Mouse (Mus musculus): ENCODE measurements around the gene Acsl5. TPM values are rescaled to one million over a fixed set of nuclear protein-coding genes. Genes with fewer than 3 reads are reported as not detected.
A peak's percentile ranks its signal among the peaks of the same experiment; 100 is the strongest.

The Acsl5 gene
- total RNA-seq, 1 experiment from 2014 or later: 131 TPM

GRCm38 (mm10) chr19:55315452-55316108 is 63.8 kb downstream of the Acsl5 start, which contains the start of gene Zdhhc6:
Gene Zdhhc6, minus strand, starts transcription at chr19:55316032.
- ATAC-seq (ENCODE audit: extremely low read depth, insufficient number of reproducible peaks, low FRiP score, poor library complexity, severe bottlenecking): peak; percentile 49

- peak; percentile 76 for ATAC-seq (ENCODE audit: extremely low read depth, insufficient number of reproducible peaks, low FRiP score, poor library complexity, severe bottlenecking)
These were observed 64.5 kb downstream of the Acsl5 start, which contains the start of gene Vti1a for GRCm38 (mm10) chr19:55316109-55316714. Gene Vti1a, plus strand, starts transcription at chr19:55316295.

GRCm38 (mm10) chr19:55316901-55317300 is 65.2 kb downstream of the Acsl5 start:
- ATAC-seq (ENCODE audit: extremely low read depth, insufficient number of reproducible peaks, low FRiP score, poor library complexity, severe bottlenecking): no peak

GRCm38 (mm10) chr19:55319036-55319435 is 67.3 kb downstream of the Acsl5 start:
- no peak for ATAC-seq (ENCODE audit: extremely low read depth, insufficient number of reproducible peaks, low FRiP score, poor library complexity, severe bottlenecking)

GRCm38 (mm10) chr19:55319521-55319920 is 67.8 kb downstream of the Acsl5 start:
- no peak for ATAC-seq (ENCODE audit: extremely low read depth, insufficient number of reproducible peaks, low FRiP score, poor library complexity, severe bottlenecking)

GRCm38 (mm10) chr19:55322604-55323003 is 70.9 kb downstream of the Acsl5 start:
- ATAC-seq (ENCODE audit: extremely low read depth, insufficient number of reproducible peaks, low FRiP score, poor library complexity, severe bottlenecking): no peak

- no peak for ATAC-seq (ENCODE audit: extremely low read depth, insufficient number of reproducible peaks, low FRiP score, poor library complexity, severe bottlenecking)
These were observed 75.8 kb downstream of the Acsl5 start for GRCm38 (mm10) chr19:55327510-55327909.

GRCm38 (mm10) chr19:55331776-55332175 is 80.0 kb downstream of the Acsl5 start:
- no peak for ATAC-seq (ENCODE audit: extremely low read depth, insufficient number of reproducible peaks, low FRiP score, poor library complexity, severe bottlenecking)

GRCm38 (mm10) chr19:55332641-55333268 is 81.0 kb downstream of the Acsl5 start:
- ATAC-seq (ENCODE audit: extremely low read depth, insufficient number of reproducible peaks, low FRiP score, poor library complexity, severe bottlenecking): peak; percentile 91

GRCm38 (mm10) chr19:55335881-55336280 is 84.1 kb downstream of the Acsl5 start:
- ATAC-seq (ENCODE audit: extremely low read depth, insufficient number of reproducible peaks, low FRiP score, poor library complexity, severe bottlenecking): no peak

GRCm38 (mm10) chr19:55336441-55336840 is 84.7 kb downstream of the Acsl5 start:
- ATAC-seq (ENCODE audit: extremely low read depth, insufficient number of reproducible peaks, low FRiP score, poor library complexity, severe bottlenecking): no peak

- ATAC-seq (ENCODE audit: extremely low read depth, insufficient number of reproducible peaks, low FRiP score, poor library complexity, severe bottlenecking): no peak
These were observed 85.3 kb downstream of the Acsl5 start for GRCm38 (mm10) chr19:55337066-55337465.

GRCm38 (mm10) chr19:55337664-55338063 is 85.9 kb downstream of the Acsl5 start:
- no peak for ATAC-seq (ENCODE audit: extremely low read depth, insufficient number of reproducible peaks, low FRiP score, poor library complexity, severe bottlenecking)

GRCm38 (mm10) chr19:55340521-55340920 is 88.8 kb downstream of the Acsl5 start:
- ATAC-seq (ENCODE audit: extremely low read depth, insufficient number of reproducible peaks, low FRiP score, poor library complexity, severe bottlenecking): no peak

GRCm38 (mm10) chr19:55341377-55341776 is 89.6 kb downstream of the Acsl5 start:
- ATAC-seq (ENCODE audit: extremely low read depth, insufficient number of reproducible peaks, low FRiP score, poor library complexity, severe bottlenecking): no peak

- ATAC-seq (ENCODE audit: extremely low read depth, insufficient number of reproducible peaks, low FRiP score, poor library complexity, severe bottlenecking): no peak
These were observed 90.7 kb downstream of the Acsl5 start for GRCm38 (mm10) chr19:55342423-55342822.

GRCm38 (mm10) chr19:55343274-55343673 is 91.5 kb downstream of the Acsl5 start:
- no peak for ATAC-seq (ENCODE audit: extremely low read depth, insufficient number of reproducible peaks, low FRiP score, poor library complexity, severe bottlenecking)

Measured in neutrophil, adult 5-6 weeks (primary cell).